Mouse (Mus musculus) cerebellum, adult 2 months (tissue): Measurements from ENCODE around the gene Pou4f2.

Source experiments
- CTCF ChIP-seq: fragments of 200-500 bp; IDR thresholded peaks from 2 replicates; pipeline ENCODE4 v1.5.1; 2011; ENCODE audit warnings: low read depth, mild to moderate bottlenecking, control low read depth, low read length, moderate library complexity, borderline replicate concordance; ENCODE audit not compliant: insufficient read depth
- POLR2A ChIP-seq: fragments of 200-500 bp; IDR thresholded peaks from 2 replicates; pipeline ENCODE4 v1.6.1; 2011; ENCODE audit warnings: low read length, control low read depth, borderline replicate concordance; ENCODE audit not compliant: insufficient read depth

DNA sequence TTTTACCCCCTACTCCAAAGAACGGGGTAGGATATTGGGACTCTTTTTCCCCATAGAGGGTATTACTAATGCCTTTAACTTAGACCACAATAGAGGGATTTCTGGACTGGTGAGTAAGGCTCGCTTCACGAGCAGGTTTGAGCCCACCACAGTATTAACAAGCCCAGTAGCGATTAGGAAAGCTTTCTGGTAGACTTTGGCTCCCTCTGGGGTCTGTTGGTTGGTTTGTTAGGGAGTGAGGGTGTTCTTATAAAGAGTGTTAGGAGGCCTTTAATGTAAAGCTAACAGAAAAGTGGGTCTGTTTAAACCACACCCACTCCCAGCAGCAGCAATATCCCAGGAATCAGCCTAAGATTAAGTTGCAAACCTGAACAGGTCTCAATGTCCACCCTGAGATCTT lies 17.2 kb downstream of the Pou4f2 start:
- no peak for TF ChIP-seq POLR2A
- TF ChIP-seq CTCF, result no peak
